Mouse (Mus musculus): Measurements from ENCODE around the gene Adamts15. TPM values are rescaled to one million over a fixed set of nuclear protein-coding genes. Genes with fewer than 3 reads are reported as not detected.

The Adamts15 gene
- polyA plus RNA-seq, 1 experiment from 2014 or later, result 4.4 TPM

DNA sequence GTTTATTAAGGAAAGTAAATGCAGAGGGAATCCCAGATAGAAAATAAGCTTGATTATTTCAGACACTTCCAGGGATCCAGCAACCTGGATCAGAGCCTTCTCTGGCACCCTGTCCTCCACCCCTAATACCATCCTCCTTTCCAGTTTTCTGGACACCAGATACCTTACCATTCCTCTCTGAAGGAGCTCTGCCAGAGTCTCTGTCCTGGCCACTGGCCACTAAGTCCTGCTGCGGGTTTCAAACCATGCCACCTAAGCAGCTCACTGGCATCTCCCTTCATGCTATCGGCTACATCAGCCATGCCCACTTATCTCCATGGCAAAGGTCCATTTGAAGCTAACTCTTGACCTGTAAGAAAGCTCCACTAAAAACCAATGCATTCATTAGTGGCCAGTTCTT is 70.4 kb downstream of the Adamts15 start:
- no peaks in the 10 kb centered on the region for H3K4me1 ChIP-seq (replicated peaks; ENCODE audit: control insufficient read depth, insufficient read depth, low read length)
- H3K4me2 ChIP-seq (ENCODE audit: low read length), result no peak overlapping the region
- no peak for ATAC-seq
- H3K4me3 ChIP-seq (replicated peaks; ENCODE audit: low read length), result no peak overlapping the region
- WGBS, result 88% methylated on average over 2 of the region's 2 CpGs
- H3K27me3 ChIP-seq (replicated peaks; ENCODE audit: control insufficient read depth, insufficient read depth, low read length), result no peaks in the 10 kb centered on the region
- no peak overlapping the region for H3K27ac ChIP-seq (ENCODE audit: low read length)
- no peak overlapping the region for H3K9ac ChIP-seq (replicated peaks; ENCODE audit: low read depth, low read length)
- no peaks in the 10 kb centered on the region for H3K9me3 ChIP-seq (ENCODE audit: control insufficient read depth, low read length)
- no peaks in the 10 kb centered on the region for H3K36me3 ChIP-seq (ENCODE audit: control insufficient read depth, insufficient read depth)

DNA sequence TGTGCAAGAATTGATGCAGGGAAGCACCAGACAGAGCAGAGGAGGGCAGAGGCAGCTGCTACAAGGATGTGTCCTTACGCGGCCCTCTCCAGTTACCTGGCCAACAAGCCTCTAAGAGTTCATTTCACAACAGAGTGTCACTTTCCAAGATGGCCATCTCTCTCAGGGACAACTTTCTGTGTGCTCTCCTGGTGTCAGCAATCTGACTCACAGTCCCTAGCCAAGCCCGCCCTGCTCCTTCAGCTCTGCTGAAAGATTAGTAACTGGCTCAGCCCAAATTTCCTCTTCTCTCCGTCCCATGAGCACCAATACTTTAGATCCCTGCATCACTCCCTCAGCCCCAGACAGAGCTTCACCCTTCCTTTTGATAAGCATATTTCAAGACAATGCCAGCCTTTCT is 72.3 kb downstream of the Adamts15 start:
- Histone ChIP-seq H3K9me3 (ENCODE audit: control insufficient read depth, low read length) (no peaks in the 10 kb centered on the region), H3K27ac (ENCODE audit: low read length) (no peak overlapping the region), H3K9ac (replicated peaks; ENCODE audit: low read depth, low read length) (no peak overlapping the region), H3K4me1 (replicated peaks; ENCODE audit: control insufficient read depth, insufficient read depth, low read length) (0 out of 2 replicates have a peak, but pooled peaks cover 5% of the 10 kb centered on the region), H3K27me3 (replicated peaks; ENCODE audit: control insufficient read depth, insufficient read depth, low read length) (no peaks in the 10 kb centered on the region), H3K4me2 (ENCODE audit: low read length) (no peak overlapping the region), H3K36me3 (ENCODE audit: control insufficient read depth, insufficient read depth) (no peaks in the 10 kb centered on the region), H3K4me3 (replicated peaks; ENCODE audit: low read length) (no peak overlapping the region)
- 92% methylated on average over 4 of the region's 4 CpGs for WGBS
- no peak for ATAC-seq

DNA sequence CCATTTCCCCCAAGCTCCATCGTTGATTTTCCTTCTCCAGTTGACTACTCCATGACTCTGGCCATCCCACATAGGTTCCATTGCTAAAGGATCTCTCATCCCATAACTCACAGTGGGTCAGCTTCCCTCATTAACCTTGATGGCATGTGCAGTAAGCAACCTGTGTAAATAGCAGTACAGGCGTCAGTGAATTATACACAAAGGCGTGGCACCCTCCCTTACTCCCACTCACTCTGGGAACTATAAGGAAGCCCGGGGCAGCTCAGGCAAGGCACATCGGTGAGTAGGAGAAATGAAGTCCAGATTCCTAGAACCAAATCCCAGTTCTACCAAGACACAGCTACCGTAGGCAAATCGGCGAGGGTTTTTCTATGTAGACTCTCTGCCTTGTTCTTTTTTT is 72.8 kb downstream of the Adamts15 start:
- Histone ChIP-seq H3K9ac (replicated peaks; ENCODE audit: low read depth, low read length) (no peak overlapping the region), H3K4me3 (replicated peaks; ENCODE audit: low read length) (no peak overlapping the region), H3K27me3 (replicated peaks; ENCODE audit: control insufficient read depth, insufficient read depth, low read length) (no peaks in the 10 kb centered on the region), H3K4me1 (replicated peaks; ENCODE audit: control insufficient read depth, insufficient read depth, low read length) (0 out of 2 replicates have a peak, but pooled peaks cover 5% of the 10 kb centered on the region), H3K9me3 (ENCODE audit: control insufficient read depth, low read length) (no peaks in the 10 kb centered on the region), H3K4me2 (ENCODE audit: low read length) (no peak overlapping the region), H3K36me3 (ENCODE audit: control insufficient read depth, insufficient read depth) (no peaks in the 10 kb centered on the region), H3K27ac (ENCODE audit: low read length) (no peak overlapping the region)
- no peak for ATAC-seq
- WGBS, result 94% methylated on average over 8 of the region's 8 CpGs

Other genes starting within 250 kb of the Adamts15 start
- gene Adamts8, start 20.1 kb upstream of the Adamts15 start, polyA plus RNA-seq (2015; fragmentation: Nextera tagmentation; extraction: Ambion mirVana), result 1.6 and 1.7 TPM in 2 replicates
- 4.3 and 5.3 TPM in 2 replicates for gene Zbtb44, start 108.2 kb upstream of the Adamts15 start, polyA plus RNA-seq (2015; fragmentation: Nextera tagmentation; extraction: Ambion mirVana)
- gene St14, start 209.4 kb upstream of the Adamts15 start, polyA plus RNA-seq (2015; fragmentation: Nextera tagmentation; extraction: Ambion mirVana), result 0.63 and 0.73 TPM in 2 replicates

Data from forebrain, embryonic 16.5 days (tissue).